Mouse (Mus musculus): ENCODE measurements around the gene Thy1.
A peak's percentile ranks its signal among the peaks of the same experiment; 100 is the strongest.

GRCm38 (mm10) chr9:44084659-44085229, 41.6 kb downstream of the Thy1 start:
- TF ChIP-seq CTCF (IDR thresholded peaks at IDR 0.05) (peak; percentile 7; the same call in 1 of the 2 replicates), EP300 (IDR thresholded peaks at IDR 0.05; ENCODE audit: insufficient read depth, low read depth, low read length) (0 out of 2 replicates have a peak, but pooled peaks have one; percentile 5)
